Mouse (Mus musculus): ENCODE results near the gene Arhgef15. TPM values are rescaled to one million over a fixed set of nuclear protein-coding genes. Genes with fewer than 3 reads are reported as not detected.

The Arhgef15 gene
- polyA plus RNA-seq, 1 experiment = 2.6 TPM

- no peaks in the 10 kb centered on the region for H3K36me3 ChIP-seq (ENCODE audit: control insufficient read depth, insufficient read depth, low read length, poor library complexity, severe bottlenecking)
- no peak overlapping the region for H3K4me3 ChIP-seq (ENCODE audit: low read depth, low read length)
- no peak overlapping the region for H3K9ac ChIP-seq (ENCODE audit: low read depth, poor library complexity, severe bottlenecking)
- no peaks in the 10 kb centered on the region for H3K9me3 ChIP-seq (replicated peaks; ENCODE audit: control insufficient read depth, insufficient read depth, low read length, poor library complexity, severe bottlenecking)
- no peaks in the 10 kb centered on the region for H3K27me3 ChIP-seq (ENCODE audit: control insufficient read depth, insufficient read depth, low read length, poor library complexity, severe bottlenecking)
- no peak overlapping the region for H3K27ac ChIP-seq (ENCODE audit: insufficient read depth, low read length)
- TF ChIP-seq POLR2A (IDR thresholded peaks at IDR 0.05; ENCODE audit: insufficient read depth, low read length) (no peak), EP300 (IDR thresholded peaks at IDR 0.05; ENCODE audit: insufficient read depth, low read depth, low read length) (no peak), CTCF (IDR thresholded peaks at IDR 0.05; ENCODE audit: low read depth, low read length) (no peak)
- H3K4me1 ChIP-seq (ENCODE audit: control insufficient read depth, insufficient read depth, low read length) = no peaks in the 10 kb centered on the region
Observed at GRCm38 (mm10) chr11:68924749-68925148, 32.5 kb downstream of the Arhgef15 start.

GRCm38 (mm10) chr11:68923191-68923590 is 34.1 kb downstream of the Arhgef15 start:
- H3K9me3 ChIP-seq (replicated peaks; ENCODE audit: control insufficient read depth, insufficient read depth, low read length, poor library complexity, severe bottlenecking) = no peaks in the 10 kb centered on the region
- TF ChIP-seq CTCF (IDR thresholded peaks at IDR 0.05; ENCODE audit: low read depth, low read length) = no peak
- no peak for TF ChIP-seq POLR2A (IDR thresholded peaks at IDR 0.05; ENCODE audit: insufficient read depth, low read length)
- no peak for TF ChIP-seq EP300 (IDR thresholded peaks at IDR 0.05; ENCODE audit: insufficient read depth, low read depth, low read length)

GRCm38 (mm10) chr11:68914566-68914965 is 42.7 kb downstream of the Arhgef15 start:
- Histone ChIP-seq H3K9ac (ENCODE audit: low read depth, poor library complexity, severe bottlenecking) (no peak overlapping the region), H3K27ac (ENCODE audit: insufficient read depth, low read length) (no peak overlapping the region), H3K4me1 (ENCODE audit: control insufficient read depth, insufficient read depth, low read length) (no peaks in the 10 kb centered on the region), H3K27me3 (ENCODE audit: control insufficient read depth, insufficient read depth, low read length, poor library complexity, severe bottlenecking) (no peaks in the 10 kb centered on the region), H3K4me3 (ENCODE audit: low read depth, low read length) (no peak overlapping the region), H3K36me3 (ENCODE audit: control insufficient read depth, insufficient read depth, low read length, poor library complexity, severe bottlenecking) (no peaks in the 10 kb centered on the region), H3K9me3 (replicated peaks; ENCODE audit: control insufficient read depth, insufficient read depth, low read length, poor library complexity, severe bottlenecking) (no peaks in the 10 kb centered on the region)
- no peak for TF ChIP-seq EP300 (IDR thresholded peaks at IDR 0.05; ENCODE audit: insufficient read depth, low read depth, low read length)
- TF ChIP-seq POLR2A (IDR thresholded peaks at IDR 0.05; ENCODE audit: insufficient read depth, low read length) = no peak
- no peak for TF ChIP-seq CTCF (IDR thresholded peaks at IDR 0.05; ENCODE audit: low read depth, low read length)

More at GRCm38 (mm10) chr11:68923191-68923590, 34.1 kb downstream of the Arhgef15 start:
- Histone ChIP-seq H3K27me3 (ENCODE audit: control insufficient read depth, insufficient read depth, low read length, poor library complexity, severe bottlenecking) (no peaks in the 10 kb centered on the region), H3K4me1 (ENCODE audit: control insufficient read depth, insufficient read depth, low read length) (no peaks in the 10 kb centered on the region), H3K36me3 (ENCODE audit: control insufficient read depth, insufficient read depth, low read length, poor library complexity, severe bottlenecking) (no peaks in the 10 kb centered on the region), H3K4me3 (ENCODE audit: low read depth, low read length) (no peak overlapping the region), H3K9ac (ENCODE audit: low read depth, poor library complexity, severe bottlenecking) (no peak overlapping the region), H3K27ac (ENCODE audit: insufficient read depth, low read length) (no peak overlapping the region)

GRCm38 (mm10) chr11:68911531-68912177 is 45.6 kb downstream of the Arhgef15 start:
- Histone ChIP-seq H3K27ac (ENCODE audit: insufficient read depth, low read length) (no peak overlapping the region), H3K9me3 (replicated peaks; ENCODE audit: control insufficient read depth, insufficient read depth, low read length, poor library complexity, severe bottlenecking) (no peaks in the 10 kb centered on the region), H3K4me1 (ENCODE audit: control insufficient read depth, insufficient read depth, low read length) (no peaks in the 10 kb centered on the region), H3K4me3 (ENCODE audit: low read depth, low read length) (no peak overlapping the region), H3K27me3 (ENCODE audit: control insufficient read depth, insufficient read depth, low read length, poor library complexity, severe bottlenecking) (no peaks in the 10 kb centered on the region), H3K9ac (ENCODE audit: low read depth, poor library complexity, severe bottlenecking) (no peak overlapping the region), H3K36me3 (ENCODE audit: control insufficient read depth, insufficient read depth, low read length, poor library complexity, severe bottlenecking) (peaks cover 3% of the 10 kb centered on the region; the same call in 1 of the 2 replicates)
- TF ChIP-seq POLR2A (IDR thresholded peaks at IDR 0.05; ENCODE audit: insufficient read depth, low read length) = no peak
- TF ChIP-seq CTCF (IDR thresholded peaks at IDR 0.05; ENCODE audit: low read depth, low read length) = no peak
- no peak for TF ChIP-seq EP300 (IDR thresholded peaks at IDR 0.05; ENCODE audit: insufficient read depth, low read depth, low read length)

- Histone ChIP-seq H3K4me1 (ENCODE audit: control insufficient read depth, insufficient read depth, low read length) (no peaks in the 10 kb centered on the region), H3K27me3 (ENCODE audit: control insufficient read depth, insufficient read depth, low read length, poor library complexity, severe bottlenecking) (no peaks in the 10 kb centered on the region), H3K9ac (ENCODE audit: low read depth, poor library complexity, severe bottlenecking) (no peak overlapping the region), H3K9me3 (replicated peaks; ENCODE audit: control insufficient read depth, insufficient read depth, low read length, poor library complexity, severe bottlenecking) (no peaks in the 10 kb centered on the region), H3K4me3 (ENCODE audit: low read depth, low read length) (no peak overlapping the region), H3K27ac (ENCODE audit: insufficient read depth, low read length) (no peak overlapping the region), H3K36me3 (ENCODE audit: control insufficient read depth, insufficient read depth, low read length, poor library complexity, severe bottlenecking) (peaks cover 30% of the 10 kb centered on the region)
- TF ChIP-seq EP300 (IDR thresholded peaks at IDR 0.05; ENCODE audit: insufficient read depth, low read depth, low read length) = no peak
- TF ChIP-seq POLR2A (IDR thresholded peaks at IDR 0.05; ENCODE audit: insufficient read depth, low read length) = no peak
- no peak for TF ChIP-seq CTCF (IDR thresholded peaks at IDR 0.05; ENCODE audit: low read depth, low read length)
Observed at GRCm38 (mm10) chr11:68908846-68909503, 48.3 kb downstream of the Arhgef15 start.

GRCm38 (mm10) chr11:68907251-68907650 is 50.0 kb downstream of the Arhgef15 start:
- no peaks in the 10 kb centered on the region for H3K9me3 ChIP-seq (replicated peaks; ENCODE audit: control insufficient read depth, insufficient read depth, low read length, poor library complexity, severe bottlenecking)
- H3K27me3 ChIP-seq (ENCODE audit: control insufficient read depth, insufficient read depth, low read length, poor library complexity, severe bottlenecking) = no peaks in the 10 kb centered on the region
- H3K9ac ChIP-seq (ENCODE audit: low read depth, poor library complexity, severe bottlenecking) = no peak overlapping the region
- H3K36me3 ChIP-seq (ENCODE audit: control insufficient read depth, insufficient read depth, low read length, poor library complexity, severe bottlenecking) = peaks cover 47% of the 10 kb centered on the region
- no peaks in the 10 kb centered on the region for H3K4me1 ChIP-seq (ENCODE audit: control insufficient read depth, insufficient read depth, low read length)
- no peak overlapping the region for H3K27ac ChIP-seq (ENCODE audit: insufficient read depth, low read length)
- TF ChIP-seq EP300 (IDR thresholded peaks at IDR 0.05; ENCODE audit: insufficient read depth, low read depth, low read length) (no peak), POLR2A (IDR thresholded peaks at IDR 0.05; ENCODE audit: insufficient read depth, low read length) (no peak), CTCF (IDR thresholded peaks at IDR 0.05; ENCODE audit: low read depth, low read length) (no peak)
- H3K4me3 ChIP-seq (ENCODE audit: low read depth, low read length) = no peak overlapping the region

Data from ES-Bruce4 (cell line).